Mouse (Mus musculus): ENCODE measurements around the gene Pik3c2g.

GRCm38 (mm10) chr6:139799541-139800226 lies 212.7 kb downstream of the Pik3c2g start:
- TF ChIP-seq CTCF (IDR thresholded peaks at IDR 0.05; ENCODE audit: borderline replicate concordance, extremely low read depth, insufficient read depth, insufficient read length) (no peak), POLR2A (IDR thresholded peaks at IDR 0.05; ENCODE audit: borderline replicate concordance, extremely low read depth, insufficient read depth, insufficient read length, poor library complexity, severe bottlenecking) (no peak)

Data from brain, embryonic 14.5 days (tissue).